Mouse (Mus musculus) forebrain, postnatal 0 days (tissue): ENCODE data around the gene Mpv17l2. TPM values are rescaled to one million over a fixed set of nuclear protein-coding genes. Genes with fewer than 3 reads are reported as not detected.

Source experiments
- ATAC-seq: fragments of 200-750 bp; cut with Nextera tagmentation; 2 replicates; pipeline ENCODE4 v1.8.0; 2017; ENCODE audit warnings: mild to moderate bottlenecking, moderate library complexity
- DNase-seq: peaks from one replicate; pipeline ENCODE4 v3.0.0-alpha.2; 2015
- H3K27ac ChIP-seq: fragments of 300-500 bp; sonication (generic); 2 replicates; pipeline ENCODE4 v1.5.1; 2014; ENCODE audit warnings: low read depth, mild to moderate bottlenecking, antibody characterized with exemption, low read length, moderate library complexity, mixed read lengths
- H3K27me3 ChIP-seq: fragments of 300-500 bp; sonication (generic); 2 replicates; pipeline ENCODE4 v1.6.1; 2014; ENCODE audit warnings: mild to moderate bottlenecking, low read length, mixed read lengths; ENCODE audit not compliant: insufficient read depth
- H3K36me3 ChIP-seq: fragments of 300-500 bp; sonication (generic); 2 replicates; pipeline ENCODE4 v1.6.1; 2014; ENCODE audit warnings: mild to moderate bottlenecking, moderate library complexity; ENCODE audit not compliant: insufficient read depth
- H3K4me1 ChIP-seq: fragments of 300-500 bp; sonication (generic); 2 replicates; pipeline ENCODE4 v1.6.1; 2014; ENCODE audit warnings: antibody characterized with exemption; ENCODE audit not compliant: insufficient read depth
- H3K4me2 ChIP-seq: fragments of 300-500 bp; sonication (generic); 2 replicates; pipeline ENCODE4 v1.6.1; 2014; ENCODE audit warnings: low read depth, mild to moderate bottlenecking, moderate library complexity
- H3K4me3 ChIP-seq: fragments of 300-500 bp; sonication (generic); 2 replicates; pipeline ENCODE4 v1.5.1; 2014; ENCODE audit warnings: low read depth, low read length, mixed read lengths
- H3K9ac ChIP-seq: fragments of 300-500 bp; sonication (generic); 2 replicates; pipeline ENCODE4 v1.6.1; 2014; ENCODE audit warnings: mild to moderate bottlenecking
- H3K9me3 ChIP-seq: fragments of 300-500 bp; sonication (generic); 2 replicates; pipeline ENCODE4 v1.6.1; 2016; ENCODE audit warnings: low read length
- CTCF ChIP-seq: sonication (generic); IDR thresholded peaks from 2 replicates; pipeline ENCODE4 v1.5.1; 2016; ENCODE audit warnings: antibody characterized with exemption, control low read depth, low read depth
- WGBS: fragments of 180-500 bp; shearing (Covaris S2); extraction: QIAGEN DNeasy Blood & Tissue Kit; methylation state at CpG from one replicate; pipeline ENCODE4 v1.1.7; 2014; 5-methylcytosine and 5-hydroxymethylcytosine counted together
- polyA plus RNA-seq: library from polyadenylated mRNA; unstranded; fragments of >200 nt; fragmentation: Nextera tagmentation; extraction: Ambion mirVana; gene quantifications from 2 replicates; pipeline ENCODE4 v1.2.1, GENCODE M21; 2015
- total RNA-seq: library from RNA; depleted of rRNA; stranded (reverse); fragments of >200 nt; gene quantifications from 2 replicates; pipeline ENCODE4 v1.2.3, GENCODE M21; 2014

Mpv17l2 gene
- total and polyA plus RNA-seq, 2 experiments from 2014 or later = 39.9 to 60.4 TPM

DNA sequence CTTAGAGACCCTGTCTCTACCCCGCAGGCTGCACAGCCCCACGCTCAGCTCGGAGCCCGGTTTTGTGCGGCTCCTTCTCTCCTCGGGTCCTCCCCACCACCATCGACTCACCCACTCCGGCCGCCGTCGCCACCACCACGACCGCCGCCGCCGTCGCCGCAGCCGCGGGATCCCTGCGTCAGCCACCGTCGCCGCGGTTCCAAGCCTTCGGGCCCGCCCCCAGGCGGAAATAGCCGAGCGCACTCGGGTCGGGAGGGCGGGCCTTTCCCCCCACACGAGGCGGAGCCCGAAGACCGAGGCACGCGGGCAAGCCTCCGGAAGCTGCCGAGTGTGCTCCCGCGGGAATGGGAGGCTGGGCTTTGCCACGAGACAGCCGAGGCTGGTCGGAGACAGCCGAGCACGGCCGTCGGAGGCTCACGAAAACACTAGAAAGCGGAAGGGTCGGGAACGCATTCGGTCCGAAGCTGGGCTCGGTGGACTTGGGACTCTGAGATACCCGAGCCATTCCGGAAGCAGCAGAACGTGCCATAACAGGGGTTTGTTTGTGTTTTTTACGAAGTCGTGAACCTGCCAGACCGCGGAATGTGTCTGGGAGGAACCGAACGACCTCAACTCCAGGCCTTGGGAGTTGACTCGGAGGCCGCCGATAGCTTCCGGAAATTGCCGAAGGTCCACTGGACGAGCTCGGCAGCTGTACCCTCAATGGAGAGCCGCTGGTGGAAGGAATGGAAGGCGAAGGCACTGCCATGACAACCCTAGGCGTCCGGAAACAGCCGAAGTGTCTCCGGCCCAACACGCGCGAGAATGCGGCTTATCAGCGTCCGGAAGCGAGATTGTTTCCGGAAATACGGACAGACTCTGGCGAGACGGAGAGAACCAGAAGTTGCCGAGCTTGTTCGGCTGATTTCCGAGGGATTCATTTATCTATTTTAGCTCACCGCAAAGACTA, 16.0 kb upstream of the Mpv17l2 start, which contains the start of gene Pik3r2:
Gene Pik3r2 (minus strand): TSS at position 218 of the 949 bp plus-strand sequence.
- no peaks in the 10 kb centered on the region for H3K9me3 ChIP-seq
- peaks cover 64% of the 10 kb centered on the region for H3K36me3 ChIP-seq
- peak within 1 kb of the TSS; percentile 100 for H3K9ac ChIP-seq
- under 1% methylated on average over 88 of the region's 94 CpGs for WGBS
- peak within 1 kb of the TSS; percentile 99 for H3K27ac ChIP-seq
- H3K4me3 ChIP-seq = peak within 1 kb of the TSS; percentile 88
- DNase-seq (peak; percentile 100), ATAC-seq (peak; percentile 96)
- no peaks in the 10 kb centered on the region for H3K27me3 ChIP-seq
- peaks cover 22% of the 10 kb centered on the region for H3K4me1 ChIP-seq
- no peak for TF ChIP-seq CTCF
- H3K4me2 ChIP-seq = peak within 1 kb of the TSS; percentile 86

DNA sequence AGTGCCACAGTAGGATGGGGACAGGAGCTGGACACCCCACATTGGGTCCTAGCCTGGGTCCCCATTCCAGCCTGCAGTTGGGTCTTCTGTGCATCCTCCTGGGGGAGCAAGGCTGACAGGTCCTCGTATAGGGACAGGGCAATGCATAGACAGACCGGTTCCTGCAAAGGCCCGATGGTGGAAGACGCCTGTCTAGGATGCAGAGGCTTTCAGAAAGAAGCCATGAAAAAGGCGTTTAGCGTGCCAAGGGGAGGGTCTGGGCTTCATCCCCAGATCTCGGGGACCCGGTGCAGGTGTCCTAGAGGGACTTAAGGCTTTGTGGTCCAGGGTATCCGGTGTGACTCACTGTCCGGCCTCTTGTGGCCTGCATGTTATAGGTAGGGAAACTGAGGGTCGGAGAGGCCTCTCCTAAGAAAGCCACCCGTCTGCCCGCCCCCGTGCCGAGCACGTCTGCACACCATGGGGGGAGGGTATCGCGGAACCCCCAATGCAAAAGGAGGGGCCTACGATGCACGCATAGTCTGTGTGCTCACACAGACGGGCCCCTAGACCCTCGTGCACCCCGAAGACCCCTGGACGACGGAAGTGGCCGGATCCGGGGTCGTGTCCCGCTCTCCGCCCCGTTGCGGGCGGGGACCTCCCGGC, 15.2 kb upstream of the Mpv17l2 start:
- peaks cover 22% of the 10 kb centered on the region for H3K4me1 ChIP-seq
- WGBS = 2% methylated on average over 34 of the region's 34 CpGs

DNA sequence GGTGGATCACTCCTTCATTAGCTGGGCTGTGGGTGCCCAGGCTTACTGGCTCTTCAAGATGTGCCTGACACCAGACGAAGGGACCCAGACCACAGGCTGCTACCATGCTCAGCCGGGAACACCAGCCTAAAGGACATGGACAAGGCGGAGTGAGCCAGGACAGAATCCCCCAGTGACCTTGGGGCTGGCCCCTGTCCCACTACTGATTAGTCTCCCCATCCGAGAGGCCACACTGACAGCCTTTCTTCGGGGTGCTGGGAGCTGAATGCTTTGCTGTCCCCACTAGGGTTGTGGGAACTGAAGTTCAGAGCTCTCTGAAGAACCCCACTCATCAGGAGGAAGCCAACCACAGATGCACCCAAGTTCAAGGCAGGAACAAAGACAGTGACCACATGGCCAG, 14.5 kb upstream of the Mpv17l2 start:
- H3K27ac ChIP-seq = no peak overlapping the region
- H3K9me3 ChIP-seq = no peaks in the 10 kb centered on the region
- DNase-seq (no peak), ATAC-seq (no peak)
- H3K4me1 ChIP-seq = peaks cover 22% of the 10 kb centered on the region
- peaks cover 64% of the 10 kb centered on the region for H3K36me3 ChIP-seq
- TF ChIP-seq CTCF = no peak
- 83% methylated on average over 5 of the region's 5 CpGs for WGBS
- peak overlapping the region; percentile 88 for H3K4me3 ChIP-seq
- H3K27me3 ChIP-seq = no peaks in the 10 kb centered on the region
- H3K9ac ChIP-seq = peak overlapping the region; percentile 100
- H3K4me2 ChIP-seq = peak overlapping the region; percentile 86

More for the DNA sequence above, 15.2 kb upstream of the Mpv17l2 start:
- Histone ChIP-seq H3K4me2 (peak overlapping the region; percentile 86), H3K4me3 (peak overlapping the region; percentile 88), H3K9ac (peak overlapping the region; percentile 100), H3K9me3 (no peaks in the 10 kb centered on the region), H3K27me3 (no peaks in the 10 kb centered on the region), H3K27ac (peak overlapping the region; percentile 99), H3K36me3 (peaks cover 64% of the 10 kb centered on the region)
- ATAC-seq = peak; percentile 23
- no peak for TF ChIP-seq CTCF
- DNase-seq = peak; percentile 61

DNA sequence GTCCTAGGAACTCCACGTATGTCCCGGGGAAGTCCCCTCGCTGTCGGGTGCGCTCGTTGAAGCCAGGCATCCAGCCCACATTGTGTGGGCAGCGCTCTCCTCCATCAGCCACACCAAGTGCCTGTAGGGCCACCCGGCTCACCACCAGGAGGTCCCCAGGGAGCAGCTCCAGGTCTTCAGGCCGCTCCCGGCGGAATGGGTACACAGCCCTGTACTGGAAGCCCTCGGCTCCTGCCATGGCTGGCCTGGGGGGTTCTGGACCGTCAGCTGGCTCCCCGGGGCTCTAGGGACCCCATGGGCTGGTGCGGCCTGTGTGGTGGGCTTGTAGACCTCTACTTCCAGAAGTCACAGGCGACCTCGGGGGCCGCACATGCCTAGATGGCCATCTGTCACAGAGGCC, 14.0 kb upstream of the Mpv17l2 start:
- Histone ChIP-seq H3K4me2 (0 out of 2 replicates have a peak overlapping the region, but pooled peaks have one; percentile 86), H3K4me3 (no peak overlapping the region), H3K4me1 (peaks cover 22% of the 10 kb centered on the region), H3K9me3 (no peaks in the 10 kb centered on the region), H3K36me3 (peaks cover 64% of the 10 kb centered on the region), H3K9ac (peak overlapping the region; percentile 100), H3K27ac (no peak overlapping the region), H3K27me3 (no peaks in the 10 kb centered on the region)
- TF ChIP-seq CTCF = no peak
- ATAC-seq (no peak), DNase-seq (no peak)
- 95% methylated on average over 18 of the region's 18 CpGs for WGBS

DNA sequence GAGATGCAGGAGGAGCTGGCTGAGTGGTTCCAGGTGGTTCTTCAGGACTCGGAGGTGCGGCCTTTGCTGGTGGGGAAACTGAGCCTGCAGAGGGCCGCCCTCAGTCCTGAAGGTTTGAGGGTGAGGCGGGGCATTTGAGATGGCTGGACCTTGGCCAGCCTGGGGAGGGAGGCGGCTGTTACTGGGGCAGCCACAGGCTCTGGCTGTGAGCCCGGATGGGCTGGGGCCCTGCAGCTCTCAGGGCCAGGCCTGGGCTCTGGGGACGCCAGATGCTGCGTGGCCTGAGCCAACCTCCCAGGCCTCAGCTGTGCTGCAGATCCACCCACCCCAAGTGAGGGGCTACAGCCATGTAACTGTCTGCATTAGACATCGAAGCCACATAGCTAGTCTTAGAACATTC, 13.1 kb upstream of the Mpv17l2 start:
- 39% methylated on average over 9 of the region's 9 CpGs for WGBS
- ATAC-seq (no peak), DNase-seq (peak; percentile 71)
- H3K9ac ChIP-seq = peak overlapping the region; percentile 100; the same call in 1 of the 2 replicates
- H3K27ac ChIP-seq = 0 out of 2 replicates have a peak overlapping the region, but pooled peaks have one; percentile 35
- H3K4me1 ChIP-seq = peaks cover 22% of the 10 kb centered on the region
- 0 out of 2 replicates have a peak overlapping the region, but pooled peaks have one; percentile 3 for H3K4me2 ChIP-seq
- H3K9me3 ChIP-seq = no peaks in the 10 kb centered on the region
- H3K27me3 ChIP-seq = no peaks in the 10 kb centered on the region
- H3K36me3 ChIP-seq = peaks cover 62% of the 10 kb centered on the region
- H3K4me3 ChIP-seq = no peak overlapping the region
- no peak for TF ChIP-seq CTCF

DNA sequence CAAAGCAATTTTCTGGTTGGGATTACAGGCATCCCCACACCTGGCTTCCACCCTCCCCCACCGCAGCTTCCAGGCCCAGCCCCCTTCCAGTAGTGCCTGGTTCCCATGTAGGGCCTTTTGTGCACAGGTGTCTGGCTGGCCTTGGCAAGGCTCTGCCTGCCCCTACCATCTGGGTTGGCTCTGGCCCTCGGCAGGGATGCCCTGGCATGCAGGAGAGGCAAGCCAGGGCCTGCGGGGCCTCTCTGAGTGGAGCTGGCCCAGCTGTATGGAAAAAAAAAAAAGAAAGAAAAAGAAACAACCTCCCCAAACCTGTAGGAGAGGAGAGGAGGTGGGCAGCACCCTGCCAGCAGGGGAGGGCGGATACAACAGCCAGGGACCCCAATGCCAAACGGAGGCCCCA, 12.7 kb upstream of the Mpv17l2 start:
- ATAC-seq = no peak
- H3K9ac ChIP-seq = peak overlapping the region; percentile 100
- H3K4me3 ChIP-seq = no peak overlapping the region
- H3K9me3 ChIP-seq = no peaks in the 10 kb centered on the region
- no peak overlapping the region for H3K27ac ChIP-seq
- no peak for DNase-seq
- WGBS = 59% methylated on average over 5 of the region's 5 CpGs
- no peaks in the 10 kb centered on the region for H3K27me3 ChIP-seq
- H3K4me1 ChIP-seq = peaks cover 22% of the 10 kb centered on the region
- peaks cover 62% of the 10 kb centered on the region for H3K36me3 ChIP-seq
- no peak for TF ChIP-seq CTCF
- H3K4me2 ChIP-seq = 0 out of 2 replicates have a peak overlapping the region, but pooled peaks have one; percentile 3

DNA sequence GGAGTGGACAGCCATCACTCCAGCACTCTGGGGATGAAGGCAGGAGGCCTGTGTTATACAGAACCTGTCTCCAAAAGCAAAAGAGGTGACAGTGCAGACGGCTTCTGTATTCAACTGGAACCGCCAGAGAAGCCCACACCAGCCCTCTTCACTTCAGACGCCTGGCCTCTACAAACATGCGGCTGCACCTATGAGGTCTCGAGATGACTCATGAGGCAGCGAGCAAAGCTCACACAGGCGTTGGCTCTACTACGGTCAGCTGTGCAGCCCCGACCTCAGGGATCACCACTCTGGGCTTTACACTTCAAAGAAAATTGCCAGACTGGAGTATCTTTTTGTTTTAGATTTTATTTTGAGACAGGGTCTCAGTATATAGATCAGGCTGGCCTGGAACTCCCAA, 12.1 kb upstream of the Mpv17l2 start:
- DNase-seq = no peak
- Histone ChIP-seq H3K9me3 (no peaks in the 10 kb centered on the region), H3K27ac (no peak overlapping the region), H3K4me3 (no peak overlapping the region), H3K4me2 (no peak overlapping the region), H3K36me3 (peaks cover 62% of the 10 kb centered on the region), H3K4me1 (peaks cover 20% of the 10 kb centered on the region), H3K9ac (peak overlapping the region; percentile 100; the same call in 1 of the 2 replicates), H3K27me3 (no peaks in the 10 kb centered on the region)
- no peak for TF ChIP-seq CTCF
- ATAC-seq = no peak
- 87% methylated on average over 9 of the region's 9 CpGs for WGBS
